Comparison of ENCODE assay signal across 20 mouse cellular contexts in the genomic region with DNA sequence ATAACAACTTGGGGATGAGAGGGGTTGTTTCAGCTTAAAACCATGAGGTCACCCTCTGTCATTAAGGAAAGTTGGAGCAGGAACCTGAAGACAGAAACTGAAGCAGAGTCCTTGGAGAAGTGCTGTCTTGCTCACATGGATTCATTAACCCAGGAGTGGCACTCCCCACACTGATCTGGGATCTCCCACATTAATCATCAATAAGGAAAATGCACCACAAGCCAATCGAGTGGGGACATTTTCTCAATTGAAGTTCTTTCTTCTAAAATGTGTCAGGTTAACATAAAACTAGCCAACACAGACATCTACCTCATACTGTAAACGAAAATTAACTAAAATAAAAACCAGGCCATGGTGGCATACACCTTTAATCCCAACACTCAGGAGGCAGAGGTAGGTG.
A peak's percentile ranks its signal among the peaks of the same experiment; 100 is the strongest.
DNase-seq lines count a peak whose midpoint lies in the region; TF ChIP-seq lines count a peak whose summit lies in the region.
"Had no signal": no experiment of that assay in that cellular context is flagged by ENCODE, and none has a peak within 500 bp of the region (broad histone marks: within the 10 kb centered on the region; RNA-seq: fewer than 3 reads in every experiment).

No protein-coding gene starts in this region.

- H3K4me3 ChIP-seq in kidney, adult 2 months (ENCODE audit: insufficient read depth, low read depth, low read length) = no peak overlapping the region
- H3K4me3 ChIP-seq: embryonic facial prominence, embryonic 13.5 days; embryonic facial prominence, embryonic 15.5 days; erythroblast, embryonic 14.5 days; forebrain, embryonic 10.5 days; forebrain, embryonic 12.5 days had no signal

- TF ChIP-seq CTCF in kidney, adult 2 months (conservative IDR thresholded peaks at IDR 0.05; ENCODE audit: insufficient read depth, insufficient read length, low read depth, low read length) = no peak

- TF ChIP-seq POLR2A in kidney, adult 2 months (IDR thresholded peaks at IDR 0.05; ENCODE audit: low read depth, low read length) = no peak

- no peaks in the 10 kb centered on the region for H3K4me1 ChIP-seq in kidney, adult 2 months (ENCODE audit: control insufficient read depth, insufficient read depth, low read length)
- H3K4me1 ChIP-seq: embryonic facial prominence, embryonic 13.5 days; embryonic facial prominence, embryonic 15.5 days; forebrain, embryonic 10.5 days; forebrain, embryonic 12.5 days had no signal

- H3K27me3 ChIP-seq in kidney, adult 2 months (replicated peaks; ENCODE audit: control insufficient read depth, insufficient read depth, low read length) = no peaks in the 10 kb centered on the region
- H3K27me3 ChIP-seq: embryonic facial prominence, embryonic 13.5 days had no signal

- H3K27ac ChIP-seq in kidney, adult 2 months (ENCODE audit: insufficient read depth, low read depth, low read length) = no peak overlapping the region
- H3K27ac ChIP-seq: embryonic facial prominence, embryonic 13.5 days; embryonic facial prominence, embryonic 15.5 days; forebrain, embryonic 10.5 days; forebrain, embryonic 12.5 days had no signal

- no peaks in the 10 kb centered on the region for H3K36me3 ChIP-seq in kidney, adult 2 months (ENCODE audit: control insufficient read depth, insufficient read depth, low read length)
- H3K36me3 ChIP-seq: embryonic facial prominence, embryonic 13.5 days; embryonic facial prominence, embryonic 15.5 days; forebrain, embryonic 10.5 days; forebrain, embryonic 12.5 days had no signal

- DNase-seq in kidney, adult 2 months = peak; percentile 58
- DNase-seq in kidney, adult 18-20 months = no peak
- DNase-seq in kidney, adult 9 months = peak; percentile 59
- DNase-seq in kidney, postnatal 10 days = no peak
- DNase-seq in frontal cortex, postnatal 25 days (ENCODE audit: low spot score in 2 of 2) = no peak
- DNase-seq: adrenal gland, adult 2 months; adrenal gland, postnatal 10 days; adrenal gland, postnatal 25 days; cerebellum, adult 11 months; cerebellum, adult 18-20 months; cerebellum, adult 8-10 months; cerebellum, adult 9-11 months; cerebellum, postnatal 14 days; cerebellum, postnatal 36 days; embryo, embryonic 11 days had no signal

- 51% methylated on average over 2 of the region's 2 CpGs for WGBS in kidney, adult 2 months

Comparison
In these comparisons a context has a peak if more than half of its experiments do, and no peak if none do; other contexts are left out.
1. DNase-seq: peak in kidney, adult 2 months (single experiment) and kidney, adult 9 months (single experiment); none in kidney, adult 18-20 months (single experiment), kidney, postnatal 10 days (single experiment) and frontal cortex, postnatal 25 days (0 of 2).